Mouse (Mus musculus): ENCODE results near the gene Kat6b. TPM values are rescaled to one million over a fixed set of nuclear protein-coding genes. Genes with fewer than 3 reads are reported as not detected.
"Not testable (repeated sequence)": the region's sequence is repeated elsewhere in the genome, so short reads cannot be mapped to it uniquely, and the experiment has no call there.

Kat6b gene
- polyA plus RNA-seq, 1 experiment from 2014 or later: 13.3 TPM

GRCm38 (mm10) chr14:21511438-21511837, 30.2 kb downstream of the Kat6b start:
- Histone ChIP-seq H3K9me3 (no peaks in the 10 kb centered on the region), H3K4me1 (replicated peaks) (no peaks in the 10 kb centered on the region), H3K27me3 (ENCODE audit: insufficient read depth, poor library complexity, severe bottlenecking) (no peaks in the 10 kb centered on the region), H3K27ac (no peak overlapping the region), H3K36me3 (peaks cover 22% of the 10 kb centered on the region), H3K4me3 (no peak overlapping the region)
- DNase-seq (ENCODE audit: low spot score): no peak
- WGBS: 91% methylated on average over 6 of the region's 6 CpGs

DNA sequence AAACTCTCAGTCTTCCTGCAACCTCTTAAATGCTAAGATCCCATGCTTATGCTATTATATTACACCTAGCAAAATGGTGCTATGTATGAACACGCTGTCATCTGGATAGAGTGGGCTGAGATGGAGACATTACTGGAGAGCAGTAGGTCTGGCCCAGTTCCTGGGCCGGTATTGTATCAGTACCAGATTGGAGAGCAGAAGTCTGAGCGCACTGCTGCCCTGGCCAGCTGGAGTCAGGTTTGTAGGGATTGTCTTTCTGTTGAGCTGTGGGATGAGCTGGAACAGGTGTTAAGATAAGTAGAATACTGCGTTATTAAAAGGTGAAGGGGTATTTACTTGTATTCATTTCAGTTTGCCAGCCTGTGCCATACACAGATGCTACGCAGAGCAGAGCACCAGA, 34.3 kb downstream of the Kat6b start:
- Histone ChIP-seq H3K27me3 (ENCODE audit: insufficient read depth, poor library complexity, severe bottlenecking) (no peaks in the 10 kb centered on the region), H3K36me3 (peaks cover 37% of the 10 kb centered on the region), H3K4me3 (no peak overlapping the region), H3K9me3 (no peaks in the 10 kb centered on the region), H3K27ac (no peak overlapping the region), H3K4me1 (replicated peaks) (no peaks in the 10 kb centered on the region)
- WGBS: 95% methylated on average over 5 of the region's 5 CpGs
- DNase-seq (ENCODE audit: low spot score): no peak

DNA sequence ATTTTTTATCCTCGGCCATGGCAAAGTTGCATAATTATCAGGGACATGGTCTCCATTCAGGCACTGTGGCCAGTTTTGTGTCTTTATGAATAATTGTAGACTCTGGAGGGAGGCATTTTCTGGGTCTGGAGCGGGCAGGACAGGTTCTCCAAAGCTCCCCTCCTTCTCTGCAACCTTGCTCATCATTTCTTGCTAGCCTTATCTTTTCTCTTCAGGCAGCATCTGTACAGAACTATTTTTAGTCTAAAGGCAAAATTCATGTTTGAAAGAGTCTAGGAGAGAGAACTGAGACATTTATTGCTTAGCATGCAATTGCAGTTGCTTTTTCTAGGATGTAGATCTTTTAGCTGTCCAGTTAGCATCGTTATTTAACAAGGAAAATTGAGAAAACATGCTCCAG, 38.1 kb downstream of the Kat6b start:
- Histone ChIP-seq H3K4me3 (no peak overlapping the region), H3K36me3 (peaks cover 47% of the 10 kb centered on the region)
- 91% methylated on average over 3 of the region's 3 CpGs for whole genome bisulfite sequencing

DNA sequence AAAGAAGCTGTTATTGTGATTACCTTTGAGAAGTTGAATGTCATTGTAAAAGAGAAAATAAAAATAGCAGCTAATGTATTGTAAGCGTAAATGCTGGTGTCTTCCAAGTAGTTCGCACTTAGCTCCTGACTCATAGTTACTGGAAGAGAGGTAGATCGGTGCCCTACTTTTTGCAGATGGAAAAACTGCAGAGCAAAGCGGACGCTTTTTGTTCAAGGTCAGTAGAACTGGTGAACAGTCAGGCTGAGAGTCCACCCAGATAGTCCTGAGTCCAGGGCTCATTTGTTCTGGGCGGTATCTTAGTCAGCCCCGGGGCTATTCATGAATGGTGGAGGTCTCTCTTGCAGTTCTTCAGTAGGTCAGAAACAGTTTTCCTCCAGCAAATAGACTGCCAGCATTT, 39.3 kb downstream of the Kat6b start:
- no peak overlapping the region for H3K27ac ChIP-seq
- H3K4me3 ChIP-seq: no peak overlapping the region
- H3K27me3 ChIP-seq (ENCODE audit: insufficient read depth, poor library complexity, severe bottlenecking): no peaks in the 10 kb centered on the region
- DNase-seq (ENCODE audit: low spot score): no peak
- no peaks in the 10 kb centered on the region for H3K9me3 ChIP-seq
- H3K4me1 ChIP-seq (replicated peaks): peaks cover 23% of the 10 kb centered on the region
- peaks cover 45% of the 10 kb centered on the region for H3K36me3 ChIP-seq
- 91% methylated on average over 7 of the region's 7 CpGs for WGBS

More for the DNA sequence above, 38.1 kb downstream of the Kat6b start:
- Histone ChIP-seq H3K27me3 (ENCODE audit: insufficient read depth, poor library complexity, severe bottlenecking) (no peaks in the 10 kb centered on the region), H3K4me1 (replicated peaks) (peaks cover 20% of the 10 kb centered on the region), H3K9me3 (no peaks in the 10 kb centered on the region), H3K27ac (no peak overlapping the region)
- DNase-seq (ENCODE audit: low spot score): no peak

DNA sequence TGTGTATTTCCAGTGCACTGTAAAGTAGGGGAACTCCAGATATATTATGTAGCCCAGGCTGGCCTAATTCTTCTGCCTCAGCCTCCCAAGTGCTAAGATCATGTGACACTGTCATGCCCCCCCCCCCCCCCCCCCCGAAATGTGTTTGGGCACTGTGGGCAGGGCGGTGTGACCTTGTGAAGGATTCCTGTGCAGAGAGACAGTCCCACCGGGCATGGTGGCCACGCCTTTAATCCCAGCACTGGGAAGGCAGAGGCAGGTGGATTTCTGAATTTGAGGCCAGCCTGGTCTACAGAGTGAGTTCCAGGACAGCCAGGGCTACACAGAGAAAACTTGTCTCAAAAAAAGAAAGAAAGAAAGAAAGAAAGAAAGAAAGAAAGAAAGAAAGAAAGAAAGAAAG, 40.3 kb downstream of the Kat6b start:
- not testable (repeated sequence) for H3K4me3 ChIP-seq; H3K9me3 ChIP-seq; H3K27ac ChIP-seq; H3K27me3 ChIP-seq (ENCODE audit: insufficient read depth, poor library complexity, severe bottlenecking); DNase-seq (ENCODE audit: low spot score)
- Histone ChIP-seq H3K4me1 (replicated peaks) (peaks cover 28% of the 10 kb centered on the region), H3K36me3 (peaks cover 36% of the 10 kb centered on the region)
- 94% methylated on average over 4 of the region's 4 CpGs for WGBS

DNA sequence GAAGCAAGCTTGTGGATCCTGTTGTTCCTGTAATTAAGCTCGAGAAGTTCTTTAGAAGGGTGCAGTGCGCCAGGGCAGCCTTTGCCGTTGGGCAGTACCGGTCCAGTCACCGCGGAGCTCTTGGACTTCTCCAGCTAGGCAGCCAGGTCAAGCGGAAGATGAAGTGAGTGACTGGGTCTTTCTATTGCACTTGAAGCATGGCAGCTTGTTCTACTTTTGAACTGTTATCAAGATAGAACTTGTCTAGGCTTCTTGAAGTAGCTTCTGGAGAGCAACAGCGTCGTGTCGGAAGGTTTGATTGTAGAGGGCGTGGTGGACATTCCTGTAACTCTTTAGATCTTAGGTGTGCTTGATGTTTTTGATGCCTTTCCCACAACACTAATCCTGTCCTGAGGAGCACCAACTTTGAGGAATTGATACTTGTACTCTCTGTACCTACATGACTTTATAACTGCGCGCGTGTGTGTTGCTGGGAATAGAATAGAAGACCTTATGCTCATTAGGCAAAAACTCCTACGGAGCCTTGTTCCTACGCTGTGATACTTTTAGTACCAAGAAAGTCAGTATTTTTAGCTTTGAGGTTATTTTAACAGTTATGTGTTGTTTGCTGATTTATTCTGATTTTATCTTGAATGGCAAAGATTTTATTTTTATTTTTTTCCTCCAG, 41.2 kb downstream of the Kat6b start:
- peaks cover 27% of the 10 kb centered on the region for H3K36me3 ChIP-seq
- no peak overlapping the region for H3K27ac ChIP-seq
- no peaks in the 10 kb centered on the region for H3K27me3 ChIP-seq (ENCODE audit: insufficient read depth, poor library complexity, severe bottlenecking)
- peaks cover 28% of the 10 kb centered on the region for H3K4me1 ChIP-seq (replicated peaks)
- no peak for DNase-seq (ENCODE audit: low spot score)
- H3K4me3 ChIP-seq: no peak overlapping the region
- no peaks in the 10 kb centered on the region for H3K9me3 ChIP-seq
- WGBS: 88% methylated on average over 16 of the region's 16 CpGs

DNA sequence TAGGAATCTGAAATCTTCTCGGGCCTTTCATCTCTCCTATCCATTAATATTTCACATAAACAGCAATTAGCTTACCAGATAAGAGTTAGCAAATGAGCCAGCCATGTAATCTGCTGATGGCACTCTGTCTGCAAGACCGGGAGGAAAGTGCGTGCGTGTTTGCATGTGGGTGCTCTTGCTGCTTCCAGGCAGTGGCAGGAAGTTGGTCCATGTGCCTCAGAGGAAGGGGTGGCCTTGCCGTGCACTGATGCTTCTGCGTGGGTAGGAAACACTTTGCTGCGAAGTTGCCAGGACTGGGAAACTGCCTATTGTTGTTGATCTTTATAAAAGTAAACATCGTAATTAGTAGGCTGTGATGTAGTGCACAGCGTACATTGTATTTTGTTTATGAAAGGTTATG, 42.0 kb downstream of the Kat6b start:
- Histone ChIP-seq H3K27me3 (ENCODE audit: insufficient read depth, poor library complexity, severe bottlenecking) (no peaks in the 10 kb centered on the region), H3K9me3 (no peaks in the 10 kb centered on the region), H3K4me3 (no peak overlapping the region), H3K36me3 (peaks cover 20% of the 10 kb centered on the region), H3K4me1 (replicated peaks) (peaks cover 28% of the 10 kb centered on the region), H3K27ac (0 out of 2 replicates have a peak overlapping the region, but pooled peaks have one; percentile 47)
- DNase-seq (ENCODE audit: low spot score): no peak
- 77% methylated on average over 9 of the region's 9 CpGs for WGBS

DNA sequence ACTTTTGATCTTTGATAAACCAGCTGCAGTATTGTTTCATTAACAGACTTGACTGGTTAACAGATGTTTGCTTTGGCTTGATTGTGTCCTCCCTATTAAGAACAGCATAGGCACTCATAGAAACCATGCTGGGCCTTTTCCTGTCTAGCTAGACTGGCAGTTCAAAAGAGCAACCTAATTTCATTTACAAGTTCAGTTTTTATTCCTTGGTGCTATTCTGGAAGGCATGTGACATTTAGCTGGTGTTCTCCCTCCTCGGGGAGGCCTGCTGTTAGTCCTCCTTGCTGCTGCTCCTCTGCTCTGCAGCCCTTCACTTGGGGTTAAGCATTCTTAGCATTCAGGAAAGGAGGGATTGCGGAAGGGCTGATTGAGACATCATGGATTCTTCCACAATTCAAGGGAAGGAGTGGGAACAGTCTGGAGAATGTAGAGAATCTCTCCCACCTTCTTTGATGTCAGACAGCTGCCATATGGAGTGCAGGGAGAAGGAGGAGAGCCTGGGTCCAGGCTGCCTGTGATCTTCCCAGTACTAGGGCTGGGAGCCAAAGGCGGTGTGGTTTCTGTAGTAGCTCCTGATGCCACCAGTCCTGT, 42.7 kb downstream of the Kat6b start:
- Histone ChIP-seq H3K4me3 (no peak overlapping the region), H3K27me3 (ENCODE audit: insufficient read depth, poor library complexity, severe bottlenecking) (no peaks in the 10 kb centered on the region), H3K27ac (no peak overlapping the region; the same call in 1 of the 2 replicates), H3K4me1 (replicated peaks) (peaks cover 28% of the 10 kb centered on the region), H3K9me3 (no peaks in the 10 kb centered on the region), H3K36me3 (peaks cover 16% of the 10 kb centered on the region)
- 53% methylated on average over 3 of the region's 3 CpGs for WGBS
- peak; percentile 12 for DNase-seq (ENCODE audit: low spot score)

- H3K36me3 ChIP-seq: peaks cover 10% of the 10 kb centered on the region
- peaks cover 28% of the 10 kb centered on the region for H3K4me1 ChIP-seq (replicated peaks)
- no peak overlapping the region for H3K4me3 ChIP-seq
- no peak overlapping the region for H3K27ac ChIP-seq
- no peaks in the 10 kb centered on the region for H3K27me3 ChIP-seq (ENCODE audit: insufficient read depth, poor library complexity, severe bottlenecking)
- H3K9me3 ChIP-seq: no peaks in the 10 kb centered on the region
- 76% methylated on average over 4 of the region's 4 CpGs for WGBS
- no peak for DNase-seq (ENCODE audit: low spot score)
Measured at GRCm38 (mm10) chr14:21525674-21526073, 44.4 kb downstream of the Kat6b start.

DNA sequence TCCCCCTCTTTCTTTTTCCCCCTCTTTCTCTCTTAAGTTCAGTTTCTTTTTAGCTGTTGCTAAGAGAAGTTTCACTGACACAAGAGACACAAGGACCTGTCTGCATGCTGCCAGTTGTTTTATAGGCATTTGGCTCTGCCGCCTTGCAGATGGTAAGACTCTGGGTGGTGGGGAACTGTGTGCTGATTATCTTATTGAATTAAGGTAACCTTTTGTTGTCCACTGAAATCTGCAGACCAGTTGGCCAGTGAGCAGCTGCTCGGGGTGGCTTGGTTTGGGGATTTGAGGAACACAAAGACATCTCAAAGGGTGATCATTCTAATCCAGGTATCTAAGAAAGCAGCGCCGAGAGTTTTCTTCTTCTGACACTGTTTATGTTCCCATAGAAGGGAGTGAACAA, 52.3 kb downstream of the Kat6b start:
- Histone ChIP-seq H3K36me3 (no peaks in the 10 kb centered on the region), H3K4me3 (no peak overlapping the region), H3K4me1 (replicated peaks) (peaks cover 15% of the 10 kb centered on the region), H3K27ac (0 out of 2 replicates have a peak overlapping the region, but pooled peaks have one; percentile 23), H3K9me3 (no peaks in the 10 kb centered on the region), H3K27me3 (ENCODE audit: insufficient read depth, poor library complexity, severe bottlenecking) (no peaks in the 10 kb centered on the region)
- 75% methylated on average over 4 of the region's 4 CpGs for WGBS
- DNase-seq (ENCODE audit: low spot score): no peak

GRCm38 (mm10) chr14:21534066-21534465, 52.8 kb downstream of the Kat6b start:
- Histone ChIP-seq H3K36me3 (no peaks in the 10 kb centered on the region), H3K27ac (peak overlapping the region; percentile 50; the same call in 1 of the 2 replicates), H3K9me3 (no peaks in the 10 kb centered on the region), H3K27me3 (ENCODE audit: insufficient read depth, poor library complexity, severe bottlenecking) (no peaks in the 10 kb centered on the region), H3K4me1 (replicated peaks) (peaks cover 15% of the 10 kb centered on the region), H3K4me3 (no peak overlapping the region)
- DNase-seq (ENCODE audit: low spot score): no peak
- WGBS: 85% methylated on average over 2 of the region's 2 CpGs

- no peaks in the 10 kb centered on the region for H3K36me3 ChIP-seq
- H3K27me3 ChIP-seq (ENCODE audit: insufficient read depth, poor library complexity, severe bottlenecking): no peaks in the 10 kb centered on the region
- no peak for DNase-seq (ENCODE audit: low spot score)
- WGBS: 80% methylated on average over 11 of the region's 11 CpGs
- H3K27ac ChIP-seq: 0 out of 2 replicates have a peak overlapping the region, but pooled peaks have one; percentile 50
- no peaks in the 10 kb centered on the region for H3K9me3 ChIP-seq
- H3K4me1 ChIP-seq (replicated peaks): peaks cover 15% of the 10 kb centered on the region
- H3K4me3 ChIP-seq: no peak overlapping the region
Measured at GRCm38 (mm10) chr14:21534542-21535272, 53.5 kb downstream of the Kat6b start.

Data from hindbrain, embryonic 10.5 days (tissue).